Mouse (Mus musculus) mesoderm, embryonic 11.5 days (tissue): ENCODE results near the gene Lce1c.
"Not testable (repeated sequence)": the region's sequence is repeated elsewhere in the genome, so short reads cannot be mapped to it uniquely, and the experiment has no call there.

Source experiments
- DNase-seq: peaks from one replicate; pipeline ENCODE4 v3.0.0-alpha.2; 2012; ENCODE audit warnings: low read depth, low spot score

Lce1c gene

DNA sequence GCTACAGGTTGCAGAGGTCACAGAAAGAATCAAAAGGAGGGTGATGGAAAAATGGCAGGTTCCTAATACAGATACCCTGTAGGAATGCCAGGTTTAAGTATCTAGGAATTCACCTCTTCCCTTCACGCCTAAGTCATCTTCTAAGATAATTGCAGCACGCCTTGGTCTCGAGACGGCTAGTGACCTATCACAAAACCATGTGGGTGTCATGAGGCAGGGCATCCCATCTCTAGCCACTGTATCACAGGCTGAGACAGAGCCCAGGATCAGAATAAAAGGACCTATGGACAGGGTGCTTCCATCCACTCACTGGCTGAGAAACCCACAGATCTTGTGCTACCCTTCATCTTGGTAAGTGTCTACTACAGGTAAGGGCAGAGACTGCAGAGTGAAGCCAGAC, at the start of gene Lce1c:
Gene Lce1c, plus strand, starts transcription at position 301 of the 400 bp plus-strand sequence.
- DNase-seq, result no peak

- peak; percentile 6 for DNase-seq
Measured at GRCm38 (mm10) chr3:92637745-92638652, 41.0 kb upstream of the Lce1c start.

DNA sequence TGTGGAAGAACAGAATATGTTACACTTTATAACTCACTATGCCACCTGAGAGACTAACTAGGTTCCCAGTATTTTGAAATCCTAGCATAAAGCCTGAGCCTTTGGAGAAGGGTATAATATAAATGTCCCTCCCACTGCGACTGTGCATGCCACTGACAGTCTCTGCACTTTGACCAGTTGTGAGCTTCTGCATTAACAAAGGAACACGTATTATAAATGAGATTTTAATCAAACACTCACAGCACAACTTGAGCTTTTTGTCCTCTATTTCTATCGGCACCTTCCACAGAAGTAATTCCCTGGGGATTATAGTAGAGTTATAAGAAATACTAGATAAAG, 40.4 kb upstream of the Lce1c start:
- no peak for DNase-seq

GRCm38 (mm10) chr3:92639854-92640253, 39.2 kb upstream of the Lce1c start:
- DNase-seq, result no peak

DNA sequence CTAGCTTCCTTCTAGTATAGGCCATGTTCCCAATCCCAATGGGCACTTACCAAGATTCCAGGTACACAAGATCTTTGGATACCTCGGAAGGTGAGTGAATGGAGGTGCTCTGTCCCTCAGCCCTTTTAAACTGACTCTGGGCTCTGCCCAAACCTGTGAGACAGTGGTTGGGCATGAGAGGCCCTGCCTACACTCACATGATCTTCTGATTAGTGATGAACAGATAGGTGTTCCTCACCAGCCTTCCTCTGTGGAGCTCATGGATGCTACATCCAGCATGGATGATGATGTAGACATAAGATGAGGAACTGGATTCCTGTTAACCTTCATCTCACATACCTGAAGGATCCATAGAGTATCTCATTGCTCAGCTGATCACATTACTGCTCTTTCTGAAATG, 30.8 kb upstream of the Lce1c start, which contains the start of gene Lce1a1:
Gene Lce1a1, minus strand, starts transcription at position 101 of the 400 bp plus-strand sequence.
- no peak for DNase-seq

DNA sequence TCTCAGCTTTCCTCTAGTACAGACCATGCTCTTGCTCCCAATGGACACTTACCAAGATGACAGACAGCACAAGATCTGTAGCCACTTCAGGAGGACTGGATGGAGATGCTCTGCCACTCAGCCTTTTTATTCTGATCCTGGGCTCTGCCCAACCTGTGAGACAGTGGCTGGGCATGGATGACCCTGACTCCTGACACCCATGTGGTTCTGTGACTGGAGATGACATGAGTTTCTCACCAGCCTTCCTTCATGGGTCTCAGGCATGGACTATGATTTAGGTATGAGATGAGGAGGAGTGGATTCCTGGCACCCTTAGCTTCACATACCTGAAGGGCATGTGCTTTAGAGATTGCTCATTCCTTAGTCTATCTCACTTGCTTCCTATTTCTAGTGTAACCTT, 22.2 kb upstream of the Lce1c start, which contains the start of gene Lce1b:
Gene Lce1b, minus strand, starts transcription at position 101 of the 400 bp plus-strand sequence.
- no peak for DNase-seq

- no peak for DNase-seq
Measured at GRCm38 (mm10) chr3:92670215-92670614, 8.8 kb upstream of the Lce1c start, which contains the start of gene Lce1a2. TSS of gene Lce1a2 (minus strand) at chr3:92670315.

GRCm38 (mm10) chr3:92687110-92687509, 8.1 kb downstream of the Lce1c start, which contains the start of gene Lce1d:
TSS of gene Lce1d (minus strand) at chr3:92687210.
- no peak for DNase-seq

- DNase-seq, result not testable (repeated sequence)
Measured at GRCm38 (mm10) chr3:92689154-92689553, 10.1 kb downstream of the Lce1c start.

GRCm38 (mm10) chr3:92691688-92692087, 12.6 kb downstream of the Lce1c start:
- no peak for DNase-seq

- DNase-seq, result no peak
Measured at GRCm38 (mm10) chr3:92694613-92695012, 15.6 kb downstream of the Lce1c start.

- no peak for DNase-seq
Measured at GRCm38 (mm10) chr3:92708974-92709373, 29.9 kb downstream of the Lce1c start, which contains the start of gene Lce1e. TSS of gene Lce1e (minus strand) at chr3:92709074.

- no peak for DNase-seq
Measured at GRCm38 (mm10) chr3:92715122-92715521, 36.1 kb downstream of the Lce1c start.

GRCm38 (mm10) chr3:92720250-92720649, 41.2 kb downstream of the Lce1c start, which contains the start of gene Lce1f:
TSS of gene Lce1f (minus strand) at chr3:92720350.
- DNase-seq, result no peak

- no peak for DNase-seq
Measured at GRCm38 (mm10) chr3:92722631-92723030, 43.6 kb downstream of the Lce1c start.
